Comparison of ENCODE assay signal across 8 mouse cellular contexts in genomic region chr8:106338741-106339209, GRCm38 (mm10). TPM values are rescaled to one million over a fixed set of nuclear protein-coding genes. Genes with fewer than 3 reads are reported as not detected.
DNase-seq lines count a peak whose midpoint lies in the region; ATAC-seq and TF ChIP-seq lines count a peak whose summit lies in the region.

No protein-coding gene starts in this region.

- peak overlapping the region; percentile 78 for H3K4me2 ChIP-seq in forebrain, embryonic 12.5 days
- H3K4me2 ChIP-seq in intestine, embryonic 16.5 days (ENCODE audit: low read depth, low read length): peak overlapping the region; percentile 66
- H3K4me2 ChIP-seq in midbrain, embryonic 13.5 days (replicated peaks): peak overlapping the region; percentile 76

- no peak for ATAC-seq in forebrain, embryonic 12.5 days (ENCODE audit: low FRiP score)
- ATAC-seq in intestine, embryonic 16.5 days: no peak
- ATAC-seq in midbrain, embryonic 13.5 days: no peak

- DNase-seq in liver, adult 2 months (ENCODE audit: extremely low read depth, low read depth, low spot score): peak; percentile 47
- DNase-seq in liver: no peak
- no peak for DNase-seq in urinary bladder, postnatal 36 days (ENCODE audit: low spot score in 2 of 2)
- no peak for DNase-seq in adrenal gland, postnatal 36 days
- no peak for DNase-seq in ovary, postnatal 10 days (ENCODE audit: low spot score)

- 37% methylated on average over 8 of the region's 8 CpGs for WGBS in liver, adult 2 months
- 42% methylated on average over 8 of the region's 8 CpGs for WGBS in forebrain, embryonic 12.5 days
- WGBS in intestine, embryonic 16.5 days: 30% methylated on average over 8 of the region's 8 CpGs
- WGBS in midbrain, embryonic 13.5 days: 37% methylated on average over 8 of the region's 8 CpGs

- H3K4me3 ChIP-seq in liver, adult 2 months (ENCODE audit: insufficient read depth, low read depth, low read length): no peak overlapping the region
- H3K4me3 ChIP-seq in forebrain, embryonic 12.5 days (replicated peaks): peak overlapping the region; percentile 63
- peak overlapping the region; percentile 55 for H3K4me3 ChIP-seq in intestine, embryonic 16.5 days (ENCODE audit: low read length)
- peak overlapping the region; percentile 77 for H3K4me3 ChIP-seq in midbrain, embryonic 13.5 days (replicated peaks)

- H3K79me2 ChIP-seq in liver, adult 2 months (ENCODE audit: control insufficient read depth, insufficient read depth, low read length): no peaks in the 10 kb centered on the region

- peaks cover 14% of the 10 kb centered on the region; the same call in 1 of the 2 replicates for H3K27me3 ChIP-seq in liver, adult 2 months (ENCODE audit: control insufficient read depth, insufficient read depth, low read length)
- H3K27me3 ChIP-seq in forebrain, embryonic 12.5 days: peaks cover 24% of the 10 kb centered on the region
- H3K27me3 ChIP-seq in intestine, embryonic 16.5 days (replicated peaks; ENCODE audit: control insufficient read depth, insufficient read depth, low read length): peaks cover 18% of the 10 kb centered on the region; the same call in 1 of the 2 replicates
- no peaks in the 10 kb centered on the region for H3K27me3 ChIP-seq in midbrain, embryonic 13.5 days

- no peak for TF ChIP-seq CTCF in liver, adult 2 months (IDR thresholded peaks at IDR 0.05; ENCODE audit: low read depth, low read length)

- no peaks in the 10 kb centered on the region for H3K36me3 ChIP-seq in liver, adult 2 months (ENCODE audit: control insufficient read depth, insufficient read depth, low read length)
- no peaks in the 10 kb centered on the region for H3K36me3 ChIP-seq in forebrain, embryonic 12.5 days (replicated peaks)
- H3K36me3 ChIP-seq in intestine, embryonic 16.5 days (ENCODE audit: control insufficient read depth, insufficient read depth, low read length): no peaks in the 10 kb centered on the region
- no peaks in the 10 kb centered on the region for H3K36me3 ChIP-seq in midbrain, embryonic 13.5 days

- no peak overlapping the region for H3K27ac ChIP-seq in liver, adult 2 months (replicated peaks; ENCODE audit: insufficient read depth, low read depth, low read length)
- H3K27ac ChIP-seq in forebrain, embryonic 12.5 days: no peak overlapping the region
- H3K27ac ChIP-seq in intestine, embryonic 16.5 days (ENCODE audit: low read length): no peak overlapping the region
- H3K27ac ChIP-seq in midbrain, embryonic 13.5 days: no peak overlapping the region

- no peaks in the 10 kb centered on the region; the same call in 1 of the 2 replicates for H3K4me1 ChIP-seq in liver, adult 2 months (ENCODE audit: control insufficient read depth, insufficient read depth, low read length)
- peaks cover 33% of the 10 kb centered on the region for H3K4me1 ChIP-seq in forebrain, embryonic 12.5 days
- H3K4me1 ChIP-seq in intestine, embryonic 16.5 days (ENCODE audit: control insufficient read depth, insufficient read depth, low read length): peaks cover 8% of the 10 kb centered on the region
- H3K4me1 ChIP-seq in midbrain, embryonic 13.5 days (replicated peaks): peaks cover 35% of the 10 kb centered on the region

- H3K9ac ChIP-seq in liver, adult 2 months (ENCODE audit: low read depth, low read length): no peak overlapping the region
- H3K9ac ChIP-seq in forebrain, embryonic 12.5 days: peak overlapping the region; percentile 34; the same call in 1 of the 2 replicates
- peak overlapping the region; percentile 44; the same call in 1 of the 2 replicates for H3K9ac ChIP-seq in intestine, embryonic 16.5 days (ENCODE audit: low read depth, low read length)
- peak overlapping the region; percentile 67 for H3K9ac ChIP-seq in midbrain, embryonic 13.5 days (replicated peaks)

- H3K9me3 ChIP-seq in forebrain, embryonic 12.5 days: no peaks in the 10 kb centered on the region
- no peaks in the 10 kb centered on the region for H3K9me3 ChIP-seq in intestine, embryonic 16.5 days (ENCODE audit: control insufficient read depth, low read length)
- H3K9me3 ChIP-seq in midbrain, embryonic 13.5 days: no peaks in the 10 kb centered on the region

- TF ChIP-seq POLR2A in liver, adult 2 months (IDR thresholded peaks at IDR 0.05; ENCODE audit: extremely low read depth, insufficient read depth, low read length): no peak

RNA-seq across cellular contexts. Expression of gene Smpd3, which starts 1.0 kb away (rescaled TPM):
- total RNA-seq in liver, adult 2 months (2014; rRNA removed): 1.3 and 1.8 TPM in 2 replicates
- 0.45 and 0.71 TPM in 2 replicates for polyA plus RNA-seq in liver, adult 2 months (2012; rRNA removed)
- polyA plus RNA-seq in forebrain, embryonic 12.5 days (2016; fragmentation: Nextera tagmentation; extraction: Ambion mirVana): 24.4 and 30.0 TPM in 2 replicates
- polyA plus RNA-seq in intestine, embryonic 16.5 days (2015; fragmentation: Nextera tagmentation; extraction: Ambion mirVana): 21.7 and 23.3 TPM in 2 replicates
- 44.4 and 45.3 TPM in 2 replicates for polyA plus RNA-seq in midbrain, embryonic 13.5 days (2015; fragmentation: Nextera tagmentation; extraction: Ambion mirVana)
- 10 to 100 TPM in 1 of 2 experiments, 1 to 10 TPM in 1; 9.2 to 11.8 TPM for total RNA-seq in adrenal gland, postnatal 36 days (2021)

Comparison
In these comparisons a context has a peak if more than half of its experiments do, and no peak if none do; other contexts are left out.
1. RNA of gene Smpd3, which starts 1.0 kb away (polyA plus RNA-seq): 44.4 to 45.3 TPM in midbrain, embryonic 13.5 days, 24.4 to 30.0 TPM in forebrain, embryonic 12.5 days and 21.7 to 23.3 TPM in intestine, embryonic 16.5 days; 0.45 to 0.71 TPM in liver, adult 2 months; every median in the first group is over 10 times any median in the second.
2. Peak in every context shown above with its lines, with median percentiles within 50 percentile points of each other: H3K4me2 ChIP-seq.